ENCODE assay signal across 30 mouse cellular contexts in the genomic region with DNA sequence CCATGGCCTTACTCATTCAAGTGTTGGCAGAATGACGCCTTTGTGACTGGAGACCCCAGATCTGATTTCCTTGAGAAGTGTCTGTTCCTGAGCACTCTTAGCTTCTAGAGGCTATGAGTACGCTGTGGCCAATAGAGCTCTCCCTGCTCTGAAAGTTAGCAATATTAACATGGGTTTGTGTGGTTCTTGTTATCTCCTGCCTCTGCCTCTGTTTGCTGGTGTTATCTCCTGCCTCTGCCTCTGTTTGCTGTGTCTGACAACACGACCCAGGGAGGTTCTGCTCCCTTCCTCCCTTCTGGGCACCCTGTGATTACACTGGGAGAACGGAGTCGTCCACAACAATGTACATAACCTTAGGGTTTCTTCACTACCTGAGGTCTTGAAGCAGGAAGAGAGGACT. TPM values are rescaled to one million over a fixed set of nuclear protein-coding genes. Genes with fewer than 3 reads are reported as not detected.
DNase-seq lines count a peak whose midpoint lies in the region; ATAC-seq and TF ChIP-seq lines count a peak whose summit lies in the region.
"Not testable (repeated sequence)": the region's sequence is repeated elsewhere in the genome, so short reads cannot be mapped to it uniquely, and the experiment has no call there.
"Had no signal": no experiment of that assay in that cellular context is flagged by ENCODE, and none has a peak within 500 bp of the region (broad histone marks: within the 10 kb centered on the region; RNA-seq: fewer than 3 reads in every experiment).

No protein-coding gene starts in this region.

- H3K4me2 ChIP-seq in heart, embryonic 11.5 days, result 0 out of 2 replicates have a peak overlapping the region, but pooled peaks have one; percentile 12
- not testable (repeated sequence) for H3K4me2 ChIP-seq in intestine, embryonic 16.5 days (ENCODE audit: low read depth, low read length); lung, embryonic 14.5 days; stomach, embryonic 15.5 days
- H3K4me2 ChIP-seq in liver, embryonic 13.5 days, result peak overlapping the region; percentile 55

- not testable (repeated sequence) for H3K4me1 ChIP-seq in MEL (ENCODE audit: control insufficient read depth in 1 of 2, insufficient read depth in 2 of 2, low read length in 2 of 2); heart, embryonic 11.5 days (ENCODE audit: control insufficient read depth, insufficient read depth, low read length); intestine, embryonic 16.5 days (ENCODE audit: control insufficient read depth, insufficient read depth, low read length); lung, embryonic 14.5 days (ENCODE audit: insufficient read depth); stomach, embryonic 15.5 days
- H3K4me1 ChIP-seq in liver, embryonic 13.5 days (replicated peaks), result peaks cover 48% of the 10 kb centered on the region

- H3K9ac ChIP-seq in MEL (ENCODE audit: control insufficient read depth, low read depth, low read length, poor library complexity, severe bottlenecking); heart, embryonic 11.5 days (ENCODE audit: low read depth, low read length); intestine, embryonic 16.5 days (ENCODE audit: low read depth, low read length); lung, embryonic 14.5 days; stomach, embryonic 15.5 days: not testable (repeated sequence)
- peak overlapping the region; percentile 54 for H3K9ac ChIP-seq in liver, embryonic 13.5 days

- not testable (repeated sequence) for H3K27me3 ChIP-seq in MEL (ENCODE audit: control insufficient read depth in 1 of 2, insufficient read depth in 2 of 2, low read length in 2 of 2); heart, embryonic 11.5 days (ENCODE audit: control insufficient read depth, insufficient read depth, low read length); intestine, embryonic 16.5 days (replicated peaks; ENCODE audit: control insufficient read depth, insufficient read depth, low read length); liver, embryonic 13.5 days; lung, embryonic 14.5 days (ENCODE audit: insufficient read depth, low read length); stomach, embryonic 15.5 days (replicated peaks)

- not testable (repeated sequence) for H3K9me3 ChIP-seq in MEL (replicated peaks; ENCODE audit: insufficient read depth, low read length); heart, embryonic 11.5 days (replicated peaks; ENCODE audit: control insufficient read depth, low read length); intestine, embryonic 16.5 days (ENCODE audit: control insufficient read depth, low read length); liver, embryonic 13.5 days (replicated peaks); lung, embryonic 14.5 days (ENCODE audit: low read depth, low read length); stomach, embryonic 15.5 days

- not testable (repeated sequence) for TF ChIP-seq RAD21 in MEL (IDR thresholded peaks at IDR 0.05; ENCODE audit: low read depth, low read length)

- DNase-seq in MEL (ENCODE audit: low read depth, low spot score), result peak; percentile 74
- peak; percentile 74 for DNase-seq in liver, embryonic 13.5 days
- not testable (repeated sequence) for DNase-seq in lung, embryonic 14.5 days

- H3K79me2 ChIP-seq in MEL (ENCODE audit: control insufficient read depth, insufficient read depth, low read length, poor library complexity), result not testable (repeated sequence)

- TF ChIP-seq POLR2A in MEL (IDR thresholded peaks at IDR 0.05; ENCODE audit: control insufficient read depth in 1 of 2, insufficient read depth in 1 of 2, low read depth in 1 of 2, low read length in 2 of 2, poor library complexity in 1 of 2), result not testable (repeated sequence)

- H3K27ac ChIP-seq in MEL (ENCODE audit: control insufficient read depth, low read depth, low read length); heart, embryonic 11.5 days (ENCODE audit: low read depth, low read length); intestine, embryonic 16.5 days (ENCODE audit: low read length); lung, embryonic 14.5 days (ENCODE audit: low read depth); stomach, embryonic 15.5 days: not testable (repeated sequence)
- peak overlapping the region; percentile 90 for H3K27ac ChIP-seq in liver, embryonic 13.5 days

- not testable (repeated sequence) for H3K36me3 ChIP-seq in MEL (ENCODE audit: control insufficient read depth in 1 of 2, insufficient read depth in 2 of 2, low read length in 2 of 2); heart, embryonic 11.5 days (ENCODE audit: control insufficient read depth, insufficient read depth, low read length); intestine, embryonic 16.5 days (ENCODE audit: control insufficient read depth, insufficient read depth, low read length); liver, embryonic 13.5 days; lung, embryonic 14.5 days (ENCODE audit: insufficient read depth); stomach, embryonic 15.5 days

- peak; percentile 91 for ATAC-seq in erythroblast, adult 5-6 weeks (replicated peaks; ENCODE audit: low FRiP score, poor library complexity, severe bottlenecking)
- peak; percentile 91 for ATAC-seq in heart, embryonic 11.5 days (replicated peaks; ENCODE audit: insufficient number of reproducible peaks, low FRiP score, low TSS enrichment)
- ATAC-seq in intestine, embryonic 16.5 days, result peak; percentile 64
- peak; percentile 99 for ATAC-seq in liver, embryonic 13.5 days (ENCODE audit: low read depth)
- ATAC-seq in lung, embryonic 14.5 days (ENCODE audit: insufficient read depth), result 0 out of 2 replicates have a peak, but pooled peaks have one; percentile 44
- peak; percentile 93 for ATAC-seq in stomach, embryonic 15.5 days (ENCODE audit: insufficient read depth, low FRiP score, low read depth)

- WGBS in heart, embryonic 11.5 days (ENCODE audit: insufficient replicate concordance), result 38% methylated on average over 5 of the region's 5 CpGs
- WGBS in intestine, embryonic 16.5 days, result 51% methylated on average over 5 of the region's 5 CpGs
- WGBS in liver, embryonic 13.5 days (ENCODE audit: insufficient replicate concordance), result 3% methylated on average over 5 of the region's 5 CpGs
- 28% methylated on average over 4 of the region's 5 CpGs for WGBS in lung, embryonic 14.5 days
- 60% methylated on average over 5 of the region's 5 CpGs for WGBS in stomach, embryonic 15.5 days

- TF ChIP-seq EP300 in MEL (IDR thresholded peaks at IDR 0.05; ENCODE audit: low read depth in 1 of 2, low read length in 2 of 2), result peak; percentile 89 to 90

- TF ChIP-seq CTCF in MEL (IDR thresholded peaks at IDR 0.05 in 2 of 3, conservative IDR thresholded peaks at IDR 0.05 in 1 of 3; ENCODE audit: control insufficient read depth in 1 of 3, insufficient read depth in 1 of 3, low read depth in 2 of 3, low read length in 3 of 3, poor library complexity in 1 of 3, severe bottlenecking in 1 of 3); lung, embryonic 14.5 days (IDR thresholded peaks at IDR 0.05; ENCODE audit: low read depth): not testable (repeated sequence)

- not testable (repeated sequence) for H3K4me3 ChIP-seq in MEL (ENCODE audit: control insufficient read depth in 1 of 2, insufficient read depth in 1 of 2, low read depth in 2 of 2, low read length in 2 of 2); heart, embryonic 11.5 days (ENCODE audit: low read depth, low read length); intestine, embryonic 16.5 days (ENCODE audit: low read length); lung, embryonic 14.5 days (ENCODE audit: low read depth, low read length); stomach, embryonic 15.5 days (replicated peaks)
- H3K4me3 ChIP-seq in liver, embryonic 13.5 days (replicated peaks), result peak overlapping the region; percentile 32; the same call in 1 of the 2 replicates

RNA-seq across cellular contexts. Expression of a gene that starts 8.6 kb away (rescaled TPM):
- not detected in 2 replicates for total RNA-seq in MEL (2012; rRNA removed)
- polyA plus RNA-seq in MEL (2012; ENCODE audit: insufficient read depth in 1 of 2, insufficient read length in 2 of 2, low read depth in 1 of 2, low replicate concordance in 2 of 2, missing spikeins in 1 of 2), result under 1 TPM in 1 of 2 experiments, not detected in 1; 0.38 TPM
- total RNA-seq in erythroblast, adult 5-6 weeks (2015; ENCODE audit: low replicate concordance), result 15.5 and 54.2 TPM in 2 replicates
- total RNA-seq in erythroblast, adult 5-6 weeks (2017; ENCODE audit: low replicate concordance), result 6.6 and 15.5 TPM in 2 replicates
- 8.7 and 15.7 TPM in 2 replicates for polyA plus RNA-seq in heart, embryonic 11.5 days (2014; fragmentation: Nextera tagmentation; extraction: Ambion mirVana)
- 6.8 and 7.7 TPM in 2 replicates for polyA plus RNA-seq in intestine, embryonic 16.5 days (2015; fragmentation: Nextera tagmentation; extraction: Ambion mirVana)
- polyA plus RNA-seq in liver, embryonic 13.5 days (2015; fragmentation: Nextera tagmentation; extraction: Ambion mirVana), result 13.1 and 13.3 TPM in 2 replicates
- polyA plus RNA-seq in lung, embryonic 14.5 days (2014; fragmentation: Nextera tagmentation; extraction: Ambion mirVana), result 2.8 and 4.5 TPM in 2 replicates
- 5.0 and 6.8 TPM in 2 replicates for polyA plus RNA-seq in stomach, embryonic 15.5 days (2015; fragmentation: Nextera tagmentation; extraction: Ambion mirVana)
- total RNA-seq: hindbrain, postnatal 0 days; monocyte, adult 5-6 weeks had no signal

RNA-seq across cellular contexts. Expression of a gene that starts 9.9 kb away (rescaled TPM):
- not detected in 2 replicates for total RNA-seq in MEL (2012; rRNA removed)
- not detected for polyA plus RNA-seq in MEL (2012; ENCODE audit: insufficient read depth in 1 of 2, insufficient read length in 2 of 2, low read depth in 1 of 2, low replicate concordance in 2 of 2, missing spikeins in 1 of 2)
- total RNA-seq in erythroblast, adult 5-6 weeks (2015; ENCODE audit: low replicate concordance), result not detected in 2 replicates
- not detected in 2 replicates for total RNA-seq in erythroblast, adult 5-6 weeks (2017; ENCODE audit: low replicate concordance)
- not detected in 2 replicates for polyA plus RNA-seq in heart, embryonic 11.5 days (2014; fragmentation: Nextera tagmentation; extraction: Ambion mirVana)
- not detected in 2 replicates for polyA plus RNA-seq in intestine, embryonic 16.5 days (2015; fragmentation: Nextera tagmentation; extraction: Ambion mirVana)
- not detected in 2 replicates for polyA plus RNA-seq in liver, embryonic 13.5 days (2015; fragmentation: Nextera tagmentation; extraction: Ambion mirVana)
- polyA plus RNA-seq in lung, embryonic 14.5 days (2014; fragmentation: Nextera tagmentation; extraction: Ambion mirVana), result not detected in 2 replicates
- polyA plus RNA-seq in stomach, embryonic 15.5 days (2015; fragmentation: Nextera tagmentation; extraction: Ambion mirVana), result not detected in 2 replicates
- total RNA-seq: adrenal gland, adult 18-20 months; adrenal gland, postnatal 25 days; gastrocnemius, adult 18-20 months; gastrocnemius, postnatal 25 days; heart, adult 2 months; heart, postnatal 25 days; hindbrain, postnatal 0 days; left cerebral cortex, postnatal 10 days; monocyte, adult 5-6 weeks had no signal
- polyA plus RNA-seq: cerebellum, adult 2 months; embryonic facial prominence, embryonic 10.5 days; embryonic facial prominence, embryonic 15.5 days; forebrain, embryonic 10.5 days; forebrain, embryonic 15.5 days; frontal cortex, adult 2 months; heart, adult 2 months; heart, embryonic 15.5 days; hindbrain, embryonic 12.5 days; hindbrain, postnatal 0 days; intestine, postnatal 0 days; limb, embryonic 10.5 days; limb, embryonic 15.5 days; lung, embryonic 16.5 days; midbrain, embryonic 14.5 days; neural tube, embryonic 14.5 days had no signal

RNA-seq across cellular contexts. Expression of a gene that starts 12.7 kb away (rescaled TPM):
- total RNA-seq in MEL (2012; rRNA removed), result 0.08 TPM in 1 of 2 replicates, not detected in the other
- under 1 TPM in 1 of 2 experiments, not detected in 1; 0.06 TPM for polyA plus RNA-seq in MEL (2012; ENCODE audit: insufficient read depth in 1 of 2, insufficient read length in 2 of 2, low read depth in 1 of 2, low replicate concordance in 2 of 2, missing spikeins in 1 of 2)
- 1.5 TPM in 1 of 2 replicates, not detected in the other for total RNA-seq in erythroblast, adult 5-6 weeks (2015; ENCODE audit: low replicate concordance)
- 0.26 and 2.8 TPM in 2 replicates for total RNA-seq in erythroblast, adult 5-6 weeks (2017; ENCODE audit: low replicate concordance)
- polyA plus RNA-seq in heart, embryonic 11.5 days (2014; fragmentation: Nextera tagmentation; extraction: Ambion mirVana), result not detected in 2 replicates
- not detected in 2 replicates for polyA plus RNA-seq in intestine, embryonic 16.5 days (2015; fragmentation: Nextera tagmentation; extraction: Ambion mirVana)
- 0.06 TPM in 1 of 2 replicates, not detected in the other for polyA plus RNA-seq in liver, embryonic 13.5 days (2015; fragmentation: Nextera tagmentation; extraction: Ambion mirVana)
- polyA plus RNA-seq in lung, embryonic 14.5 days (2014; fragmentation: Nextera tagmentation; extraction: Ambion mirVana), result not detected in 2 replicates
- 0.10 TPM in 1 of 2 replicates, not detected in the other for polyA plus RNA-seq in stomach, embryonic 15.5 days (2015; fragmentation: Nextera tagmentation; extraction: Ambion mirVana)
- total RNA-seq: hindbrain, postnatal 0 days; monocyte, adult 5-6 weeks had no signal
- polyA plus RNA-seq: embryonic facial prominence, embryonic 10.5 days; forebrain, embryonic 10.5 days; forebrain, embryonic 15.5 days; hindbrain, embryonic 12.5 days; hindbrain, postnatal 0 days; intestine, postnatal 0 days; limb, embryonic 10.5 days; lung, embryonic 16.5 days; midbrain, embryonic 14.5 days; neural tube, embryonic 14.5 days had no signal

RNA-seq across cellular contexts. Expression of a gene that starts 17.3 kb away (rescaled TPM):
- 0.08 TPM in 1 of 2 replicates, not detected in the other for total RNA-seq in MEL (2012; rRNA removed)
- polyA plus RNA-seq in MEL (2012; ENCODE audit: insufficient read depth in 1 of 2, insufficient read length in 2 of 2, low read depth in 1 of 2, low replicate concordance in 2 of 2, missing spikeins in 1 of 2), result under 1 TPM in 1 of 2 experiments, not detected in 1; 0.96 TPM
- total RNA-seq in erythroblast, adult 5-6 weeks (2015; ENCODE audit: low replicate concordance), result 103 and 127 TPM in 2 replicates
- 72.6 and 76.9 TPM in 2 replicates for total RNA-seq in erythroblast, adult 5-6 weeks (2017; ENCODE audit: low replicate concordance)
- 89.4 and 89.9 TPM in 2 replicates for polyA plus RNA-seq in heart, embryonic 11.5 days (2014; fragmentation: Nextera tagmentation; extraction: Ambion mirVana)
- 36.0 and 37.8 TPM in 2 replicates for polyA plus RNA-seq in intestine, embryonic 16.5 days (2015; fragmentation: Nextera tagmentation; extraction: Ambion mirVana)
- polyA plus RNA-seq in liver, embryonic 13.5 days (2015; fragmentation: Nextera tagmentation; extraction: Ambion mirVana), result 82.9 and 85.7 TPM in 2 replicates
- 17.8 and 18.4 TPM in 2 replicates for polyA plus RNA-seq in lung, embryonic 14.5 days (2014; fragmentation: Nextera tagmentation; extraction: Ambion mirVana)
- polyA plus RNA-seq in stomach, embryonic 15.5 days (2015; fragmentation: Nextera tagmentation; extraction: Ambion mirVana), result 31.2 and 33.4 TPM in 2 replicates

RNA-seq across cellular contexts. Expression of a gene that starts 44.3 kb away (rescaled TPM):
- total RNA-seq in MEL (2012; rRNA removed), result not detected in 2 replicates
- not detected for polyA plus RNA-seq in MEL (2012; ENCODE audit: insufficient read depth in 1 of 2, insufficient read length in 2 of 2, low read depth in 1 of 2, low replicate concordance in 2 of 2, missing spikeins in 1 of 2)
- not detected in 2 replicates for total RNA-seq in erythroblast, adult 5-6 weeks (2015; ENCODE audit: low replicate concordance)
- total RNA-seq in erythroblast, adult 5-6 weeks (2017; ENCODE audit: low replicate concordance), result not detected in 2 replicates
- polyA plus RNA-seq in heart, embryonic 11.5 days (2014; fragmentation: Nextera tagmentation; extraction: Ambion mirVana), result 0.46 and 0.53 TPM in 2 replicates
- 0.16 and 0.28 TPM in 2 replicates for polyA plus RNA-seq in intestine, embryonic 16.5 days (2015; fragmentation: Nextera tagmentation; extraction: Ambion mirVana)
- 0.19 and 0.48 TPM in 2 replicates for polyA plus RNA-seq in liver, embryonic 13.5 days (2015; fragmentation: Nextera tagmentation; extraction: Ambion mirVana)
- not detected in 2 replicates for polyA plus RNA-seq in lung, embryonic 14.5 days (2014; fragmentation: Nextera tagmentation; extraction: Ambion mirVana)
- 0.17 and 0.22 TPM in 2 replicates for polyA plus RNA-seq in stomach, embryonic 15.5 days (2015; fragmentation: Nextera tagmentation; extraction: Ambion mirVana)
- total RNA-seq: left cerebral cortex, postnatal 10 days; monocyte, adult 5-6 weeks had no signal
- polyA plus RNA-seq: embryonic facial prominence, embryonic 10.5 days; embryonic facial prominence, embryonic 15.5 days; forebrain, embryonic 10.5 days; forebrain, embryonic 15.5 days; heart, adult 2 months; hindbrain, embryonic 12.5 days; hindbrain, postnatal 0 days; limb, embryonic 10.5 days; limb, embryonic 15.5 days; lung, embryonic 16.5 days; midbrain, embryonic 14.5 days; neural tube, embryonic 14.5 days had no signal

Comparison
In these comparisons a context has a peak if more than half of its experiments do, and no peak if none do; other contexts are left out.
1. ATAC-seq: peak in every context shown above with its lines; median percentile 99 in liver, embryonic 13.5 days; 93 in stomach, embryonic 15.5 days; 91 in erythroblast, adult 5-6 weeks; 91 in heart, embryonic 11.5 days; 64 in intestine, embryonic 16.5 days; 44 in lung, embryonic 14.5 days.